Mouse (Mus musculus): ENCODE data around the gene Tnf. TPM values are rescaled to one million over a fixed set of nuclear protein-coding genes. Genes with fewer than 3 reads are reported as not detected.
"Not testable (repeated sequence)": the region's sequence is repeated elsewhere in the genome, so short reads cannot be mapped to it uniquely, and the experiment has no call there.

Tnf gene
- polyA plus RNA-seq, 1 experiment from 2014 or later: not detected

DNA sequence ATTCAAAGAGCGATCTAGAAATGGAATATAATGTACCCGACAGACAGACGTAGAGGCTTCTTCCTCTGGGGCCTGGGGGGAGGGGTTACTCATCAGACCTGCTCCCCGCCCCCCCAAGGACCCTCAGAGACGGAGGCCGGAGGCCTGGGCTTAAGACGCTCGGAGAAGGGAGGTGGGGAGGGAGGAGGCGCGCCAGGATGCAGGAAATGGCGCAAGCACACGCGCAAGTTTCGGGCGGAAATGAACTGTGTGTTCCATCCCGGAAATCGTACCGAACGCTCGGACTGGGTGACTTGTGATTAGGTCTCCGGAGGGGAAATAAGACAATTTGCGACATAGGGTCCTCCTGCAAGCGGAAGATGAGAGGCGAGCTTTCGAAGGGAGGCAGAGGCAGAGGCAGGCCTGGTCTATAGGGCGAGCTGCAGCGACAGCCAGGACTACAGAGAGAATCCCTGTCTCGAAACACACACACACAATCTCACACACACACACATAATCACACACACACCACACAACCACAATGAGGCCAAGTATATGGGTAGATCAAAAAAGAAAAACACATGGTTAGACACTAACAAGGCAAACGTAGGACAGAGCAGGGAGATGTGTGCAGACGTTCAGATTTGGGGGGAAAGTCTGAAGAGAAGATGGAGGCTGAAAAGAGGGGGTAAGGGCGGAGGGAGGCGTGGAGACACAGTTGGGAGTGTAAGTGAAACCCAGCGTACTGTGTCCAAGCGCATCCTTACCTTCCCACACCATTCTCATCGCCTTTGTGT lies 34.0 kb upstream of the Tnf start, which contains the start of gene Nfkbil1:
TSS of gene Nfkbil1 (minus strand) at position 179 of the 776 bp plus-strand sequence.
- no peaks in the 10 kb centered on the region for H3K9me3 ChIP-seq (ENCODE audit: control insufficient read depth, low read length)
- DNase-seq (ENCODE audit: low spot score): peak; percentile 91
- H3K4me1 ChIP-seq (replicated peaks; ENCODE audit: control insufficient read depth, insufficient read depth, low read length): peaks cover 6% of the 10 kb centered on the region
- H3K4me3 ChIP-seq (ENCODE audit: low read depth, low read length): peak within 1 kb of the TSS; percentile 46
- no peaks in the 10 kb centered on the region for H3K36me3 ChIP-seq (ENCODE audit: control insufficient read depth, insufficient read depth, low read length)
- H3K4me2 ChIP-seq (replicated peaks; ENCODE audit: low read depth, low read length): peak within 1 kb of the TSS; percentile 79
- H3K9ac ChIP-seq (ENCODE audit: low read depth, low read length): peak within 1 kb of the TSS; percentile 87
- under 1% methylated on average over 35 of the region's 35 CpGs for WGBS
- peak; percentile 83 for ATAC-seq (ENCODE audit: low FRiP score)
- peak within 1 kb of the TSS; percentile 86 for H3K27ac ChIP-seq (ENCODE audit: low read depth, low read length)
- H3K27me3 ChIP-seq (ENCODE audit: control insufficient read depth, insufficient read depth, low read length): no peaks in the 10 kb centered on the region

DNA sequence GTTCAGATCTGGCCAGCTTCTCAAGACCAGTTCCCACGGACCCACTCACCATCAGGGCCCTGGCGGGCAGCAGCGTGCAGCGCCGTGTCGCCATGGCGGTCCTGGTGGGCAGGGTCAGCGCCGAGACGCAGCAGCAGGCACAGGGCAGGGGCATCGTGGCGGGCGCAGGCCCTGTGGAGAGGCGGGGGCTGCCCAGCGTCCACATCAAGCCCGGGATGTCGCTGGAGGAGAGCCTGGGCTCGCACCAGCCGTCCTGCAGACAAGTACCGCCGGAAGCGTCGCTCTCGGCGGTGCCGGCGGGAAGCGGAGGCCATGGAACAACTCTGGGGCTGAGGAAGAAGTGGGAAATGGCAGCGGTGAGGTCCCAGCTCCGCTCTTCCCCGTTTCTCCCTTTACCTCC lies 33.1 kb upstream of the Tnf start:
- 0 out of 2 replicates have a peak, but pooled peaks cover 3% of the 10 kb centered on the region for H3K4me1 ChIP-seq (replicated peaks; ENCODE audit: control insufficient read depth, insufficient read depth, low read length)
- H3K27ac ChIP-seq (ENCODE audit: low read depth, low read length): peak overlapping the region; percentile 86
- H3K27me3 ChIP-seq (ENCODE audit: control insufficient read depth, insufficient read depth, low read length): no peaks in the 10 kb centered on the region
- 6% methylated on average over 22 of the region's 31 CpGs for WGBS
- H3K4me3 ChIP-seq (ENCODE audit: low read depth, low read length): peak overlapping the region; percentile 46
- peak; percentile 68 for DNase-seq (ENCODE audit: low spot score)
- peak overlapping the region; percentile 79 for H3K4me2 ChIP-seq (replicated peaks; ENCODE audit: low read depth, low read length)
- peak overlapping the region; percentile 87 for H3K9ac ChIP-seq (ENCODE audit: low read depth, low read length)
- no peaks in the 10 kb centered on the region for H3K36me3 ChIP-seq (ENCODE audit: control insufficient read depth, insufficient read depth, low read length)
- peak; percentile 20; the same call in 1 of the 2 replicates for ATAC-seq (ENCODE audit: low FRiP score)
- H3K9me3 ChIP-seq (ENCODE audit: control insufficient read depth, low read length): no peaks in the 10 kb centered on the region

DNA sequence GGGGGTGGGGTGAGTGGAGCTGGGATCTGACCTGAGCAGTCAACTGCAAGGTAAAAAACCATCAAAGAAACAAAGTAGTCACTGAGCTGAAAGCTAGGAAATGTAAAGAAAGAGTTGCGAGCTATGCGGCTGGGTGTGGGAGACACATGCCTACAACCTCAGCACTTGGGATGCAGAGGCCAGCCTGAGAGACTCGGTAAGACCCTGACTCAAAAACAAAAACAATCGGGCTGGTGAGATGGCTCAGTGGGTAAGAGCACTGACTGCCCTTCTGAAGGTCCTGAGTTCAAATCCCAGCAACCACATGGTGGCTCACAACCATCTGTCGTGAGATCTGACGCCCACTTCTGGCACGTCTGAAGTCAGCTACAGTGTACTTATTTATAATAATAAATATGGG lies 32.3 kb upstream of the Tnf start:
- not testable (repeated sequence) for H3K27ac ChIP-seq (ENCODE audit: low read depth, low read length); H3K4me3 ChIP-seq (ENCODE audit: low read depth, low read length); H3K27me3 ChIP-seq (ENCODE audit: control insufficient read depth, insufficient read depth, low read length); H3K9me3 ChIP-seq (ENCODE audit: control insufficient read depth, low read length); H3K36me3 ChIP-seq (ENCODE audit: control insufficient read depth, insufficient read depth, low read length); H3K4me1 ChIP-seq (replicated peaks; ENCODE audit: control insufficient read depth, insufficient read depth, low read length); H3K9ac ChIP-seq (ENCODE audit: low read depth, low read length); DNase-seq (ENCODE audit: low spot score); ATAC-seq (ENCODE audit: low FRiP score); H3K4me2 ChIP-seq (replicated peaks; ENCODE audit: low read depth, low read length)
- WGBS: 92% methylated on average over 7 of the region's 7 CpGs

DNA sequence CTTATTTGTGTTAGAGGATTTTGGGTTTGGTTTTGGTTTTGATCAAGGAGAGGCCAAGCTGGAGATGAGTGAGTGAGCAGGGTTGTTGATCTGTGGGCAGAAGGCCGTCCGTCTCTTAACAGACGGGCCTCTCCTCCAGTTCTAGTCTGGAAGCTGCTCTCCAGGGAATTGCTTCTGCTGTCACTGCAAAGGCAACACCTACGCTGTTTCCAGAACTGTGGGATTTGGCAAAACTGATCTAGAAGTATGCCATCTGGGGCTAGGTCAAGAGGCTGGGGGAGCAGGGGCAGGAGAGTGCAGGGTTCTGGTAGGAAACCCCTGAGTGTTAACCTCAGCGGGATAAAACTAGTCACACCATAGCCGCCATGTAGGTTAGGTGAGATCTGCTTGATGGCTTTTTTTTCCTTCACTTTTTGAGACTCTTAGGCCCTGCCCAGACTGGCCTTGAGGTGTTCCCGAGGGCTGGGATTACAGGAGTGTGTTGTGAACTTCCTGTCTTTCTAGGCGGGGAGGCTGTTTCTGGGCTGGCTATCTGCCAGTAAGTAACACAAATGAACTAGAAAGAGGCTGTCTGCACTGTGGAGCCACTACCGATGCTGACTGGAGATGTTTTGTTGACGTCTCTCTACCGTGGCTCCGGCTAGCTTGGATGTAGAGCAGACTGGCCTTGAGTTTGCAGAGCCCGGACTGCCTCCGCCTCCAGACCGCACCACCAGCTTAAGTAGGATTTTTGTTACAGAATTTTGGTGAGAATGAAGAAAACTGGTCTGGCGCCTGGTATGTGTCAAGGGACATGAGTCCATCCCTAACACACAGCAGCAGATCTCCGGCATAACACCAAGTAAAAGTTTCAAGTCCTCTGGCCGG lies 31.5 kb upstream of the Tnf start, which contains the start of gene Atp6v1g2:
TSS of gene Atp6v1g2 (plus strand) at position 547 of the 867 bp plus-strand sequence.
- H3K9ac ChIP-seq (ENCODE audit: low read depth, low read length): no peak within 1 kb of the TSS
- H3K4me1 ChIP-seq (replicated peaks; ENCODE audit: control insufficient read depth, insufficient read depth, low read length): 0 out of 2 replicates have a peak, but pooled peaks cover 3% of the 10 kb centered on the region
- H3K9me3 ChIP-seq (ENCODE audit: control insufficient read depth, low read length): no peaks in the 10 kb centered on the region
- 86% methylated on average over 18 of the region's 18 CpGs for WGBS
- ATAC-seq (ENCODE audit: low FRiP score) (no peak), DNase-seq (ENCODE audit: low spot score) (no peak)
- no peak within 1 kb of the TSS for H3K27ac ChIP-seq (ENCODE audit: low read depth, low read length)
- no peaks in the 10 kb centered on the region for H3K27me3 ChIP-seq (ENCODE audit: control insufficient read depth, insufficient read depth, low read length)
- H3K4me3 ChIP-seq (ENCODE audit: low read depth, low read length): peak within 1 kb of the TSS; percentile 46
- no peaks in the 10 kb centered on the region for H3K36me3 ChIP-seq (ENCODE audit: control insufficient read depth, insufficient read depth, low read length)
- 0 out of 2 replicates have a peak within 1 kb of the TSS, but pooled peaks have one; percentile 79 for H3K4me2 ChIP-seq (replicated peaks; ENCODE audit: low read depth, low read length)

DNA sequence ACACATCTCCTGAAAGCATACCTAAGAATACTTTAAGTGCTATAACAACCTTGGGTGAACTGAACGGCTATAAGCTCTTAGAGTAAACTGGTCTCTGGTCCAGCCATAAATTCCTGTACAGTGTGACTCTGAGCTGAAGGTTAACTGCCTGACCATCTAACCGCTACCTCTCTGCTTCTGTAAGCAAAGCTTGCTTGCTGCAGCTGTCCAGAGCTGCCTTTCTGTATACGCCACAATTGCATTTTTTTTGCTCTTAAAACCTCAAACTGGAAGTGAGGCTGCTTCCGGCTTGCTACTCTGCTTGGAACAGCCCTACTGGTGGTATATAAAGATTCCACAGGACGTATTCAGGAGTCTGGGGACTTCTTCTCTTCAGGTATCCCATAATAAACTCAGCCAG lies 30.9 kb upstream of the Tnf start:
- no peak for DNase-seq (ENCODE audit: low spot score)
- Histone ChIP-seq H3K27me3 (ENCODE audit: control insufficient read depth, insufficient read depth, low read length) (no peaks in the 10 kb centered on the region), H3K9me3 (ENCODE audit: control insufficient read depth, low read length) (no peaks in the 10 kb centered on the region), H3K36me3 (ENCODE audit: control insufficient read depth, insufficient read depth, low read length) (no peaks in the 10 kb centered on the region), H3K9ac (ENCODE audit: low read depth, low read length) (no peak overlapping the region), H3K27ac (ENCODE audit: low read depth, low read length) (no peak overlapping the region), H3K4me1 (replicated peaks; ENCODE audit: control insufficient read depth, insufficient read depth, low read length) (0 out of 2 replicates have a peak, but pooled peaks cover 3% of the 10 kb centered on the region), H3K4me3 (ENCODE audit: low read depth, low read length) (no peak overlapping the region), H3K4me2 (replicated peaks; ENCODE audit: low read depth, low read length) (no peak overlapping the region)
- no peak for ATAC-seq (ENCODE audit: low FRiP score)
- WGBS: 93% methylated on average over 5 of the region's 5 CpGs

DNA sequence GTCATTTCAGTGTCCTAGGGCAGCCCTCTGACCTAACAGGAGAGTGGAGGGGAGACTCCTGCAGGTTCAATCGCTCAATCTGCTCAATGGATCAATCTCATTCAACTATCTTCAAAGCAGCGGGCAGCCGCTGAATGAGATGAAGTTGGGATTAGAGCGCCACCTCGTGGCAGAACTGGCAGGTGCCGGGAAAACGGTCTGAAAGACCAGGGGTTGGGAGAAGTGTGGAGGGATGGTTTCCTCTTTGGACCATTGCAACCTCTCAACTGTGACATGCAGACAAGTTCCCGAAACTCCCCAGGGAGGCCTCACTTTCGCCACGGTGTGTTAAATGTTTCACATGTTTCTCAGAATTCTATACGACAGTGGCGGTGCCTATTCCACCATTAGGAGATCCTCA lies 30.2 kb upstream of the Tnf start:
- no peaks in the 10 kb centered on the region for H3K27me3 ChIP-seq (ENCODE audit: control insufficient read depth, insufficient read depth, low read length)
- ATAC-seq (ENCODE audit: low FRiP score): no peak
- H3K36me3 ChIP-seq (ENCODE audit: control insufficient read depth, insufficient read depth, low read length): no peaks in the 10 kb centered on the region
- no peaks in the 10 kb centered on the region for H3K9me3 ChIP-seq (ENCODE audit: control insufficient read depth, low read length)
- 0 out of 2 replicates have a peak, but pooled peaks cover 3% of the 10 kb centered on the region for H3K4me1 ChIP-seq (replicated peaks; ENCODE audit: control insufficient read depth, insufficient read depth, low read length)
- DNase-seq (ENCODE audit: low spot score): peak; percentile 94
- WGBS: 14% methylated on average over 12 of the region's 12 CpGs
- no peak overlapping the region for H3K4me3 ChIP-seq (ENCODE audit: low read depth, low read length)
- H3K27ac ChIP-seq (ENCODE audit: low read depth, low read length): no peak overlapping the region
- H3K4me2 ChIP-seq (replicated peaks; ENCODE audit: low read depth, low read length): no peak overlapping the region
- H3K9ac ChIP-seq (ENCODE audit: low read depth, low read length): no peak overlapping the region

DNA sequence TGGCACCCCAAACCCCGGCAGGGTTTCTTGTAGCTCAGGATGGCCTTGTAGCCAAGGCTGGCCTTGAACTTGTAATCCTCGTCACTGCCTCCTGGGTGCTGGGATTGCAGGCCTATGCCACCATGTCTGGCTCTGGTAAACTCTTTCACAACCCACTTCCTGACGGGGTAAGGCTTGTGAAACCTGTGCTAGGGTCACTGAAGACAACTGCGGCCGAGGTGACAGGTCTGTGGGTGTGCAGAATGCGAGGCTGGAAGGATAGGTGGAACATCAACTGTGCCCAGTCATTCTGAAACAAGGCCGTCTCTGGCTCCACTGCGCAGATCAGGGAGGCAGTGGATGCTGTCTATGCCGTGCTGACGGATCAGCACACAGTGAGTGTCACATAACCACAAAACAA lies 29.2 kb upstream of the Tnf start:
- DNase-seq (ENCODE audit: low spot score): no peak
- Histone ChIP-seq H3K27me3 (ENCODE audit: control insufficient read depth, insufficient read depth, low read length) (no peaks in the 10 kb centered on the region), H3K4me3 (ENCODE audit: low read depth, low read length) (no peak overlapping the region), H3K9me3 (ENCODE audit: control insufficient read depth, low read length) (no peaks in the 10 kb centered on the region), H3K4me1 (replicated peaks; ENCODE audit: control insufficient read depth, insufficient read depth, low read length) (no peaks in the 10 kb centered on the region), H3K9ac (ENCODE audit: low read depth, low read length) (no peak overlapping the region), H3K4me2 (replicated peaks; ENCODE audit: low read depth, low read length) (no peak overlapping the region), H3K27ac (ENCODE audit: low read depth, low read length) (no peak overlapping the region), H3K36me3 (ENCODE audit: control insufficient read depth, insufficient read depth, low read length) (no peaks in the 10 kb centered on the region)
- 92% methylated on average over 10 of the region's 10 CpGs for WGBS
- no peak for ATAC-seq (ENCODE audit: low FRiP score)

DNA sequence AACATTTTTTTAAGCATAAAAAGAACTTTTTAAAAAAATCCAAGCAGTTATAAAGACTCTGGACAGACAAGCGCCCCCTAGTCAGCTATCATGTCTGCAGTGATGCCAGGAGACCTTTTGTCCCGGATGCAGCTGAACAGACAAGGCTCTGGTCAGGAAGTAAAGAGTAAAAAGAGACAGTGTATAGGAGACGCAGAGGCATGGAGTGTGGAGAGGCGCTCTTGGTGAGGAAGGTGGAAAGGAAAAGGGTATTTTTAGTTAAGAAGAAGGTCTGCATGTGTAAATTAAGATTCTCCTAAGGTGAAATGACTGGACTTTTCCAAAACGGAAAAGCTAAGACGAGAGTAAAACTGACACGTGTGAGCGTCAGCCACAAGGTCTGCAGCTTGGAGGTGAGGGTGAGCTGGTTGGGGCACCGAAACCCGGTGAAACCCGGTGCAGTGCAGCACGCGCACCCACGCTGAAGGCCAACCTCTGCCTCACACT lies 24.8 kb upstream of the Tnf start:
- Histone ChIP-seq H3K27ac (ENCODE audit: low read depth, low read length) (no peak overlapping the region), H3K36me3 (ENCODE audit: control insufficient read depth, insufficient read depth, low read length) (0 out of 2 replicates have a peak, but pooled peaks cover 5% of the 10 kb centered on the region), H3K9me3 (ENCODE audit: control insufficient read depth, low read length) (no peaks in the 10 kb centered on the region), H3K4me3 (ENCODE audit: low read depth, low read length) (no peak overlapping the region), H3K27me3 (ENCODE audit: control insufficient read depth, insufficient read depth, low read length) (no peaks in the 10 kb centered on the region), H3K4me2 (replicated peaks; ENCODE audit: low read depth, low read length) (no peak overlapping the region), H3K4me1 (replicated peaks; ENCODE audit: control insufficient read depth, insufficient read depth, low read length) (no peaks in the 10 kb centered on the region), H3K9ac (ENCODE audit: low read depth, low read length) (no peak overlapping the region)
- DNase-seq (ENCODE audit: low spot score): no peak
- ATAC-seq (ENCODE audit: low FRiP score): no peak
- WGBS: 89% methylated on average over 14 of the region's 14 CpGs
